Mouse (Mus musculus) 3134 (cell line): Measurements from ENCODE around the gene Ccdc177.
"Not testable (repeated sequence)": the region's sequence is repeated elsewhere in the genome, so short reads cannot be mapped to it uniquely, and the experiment has no call there.

Experiments used
- DNase-seq: peaks from one replicate; pipeline ENCODE4 v3.0.0-alpha.2; 2011; ENCODE audit warnings: low spot score; ENCODE audit not compliant: insufficient read length; ENCODE audit errors: extremely low read depth

Ccdc177 gene

GRCm38 (mm10) chr12:80760396-80760801 is at the start of gene Ccdc177:
Ccdc177 (minus strand) TSS chr12:80760687.
- DNase-seq: no peak

DNA sequence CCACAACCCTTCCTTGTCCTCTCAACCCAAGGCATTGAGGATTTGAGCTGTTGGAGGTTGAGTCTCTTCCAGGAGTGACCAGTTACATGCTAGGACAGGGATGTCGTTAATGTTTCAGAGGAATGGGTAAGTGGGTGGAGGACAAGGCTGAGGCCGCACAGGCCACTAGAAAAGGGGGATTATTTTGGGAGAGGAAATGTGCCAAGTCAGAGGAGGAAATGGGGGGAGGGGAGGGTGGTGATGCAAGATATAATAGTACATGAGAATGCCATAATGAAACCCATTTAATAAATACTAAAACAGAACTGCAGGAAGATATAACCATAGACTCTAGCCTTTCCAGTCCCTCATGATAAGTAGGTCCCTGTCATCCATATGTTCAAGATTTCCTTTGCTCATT is 49.5 kb upstream of the Ccdc177 start:
- DNase-seq: no peak

DNA sequence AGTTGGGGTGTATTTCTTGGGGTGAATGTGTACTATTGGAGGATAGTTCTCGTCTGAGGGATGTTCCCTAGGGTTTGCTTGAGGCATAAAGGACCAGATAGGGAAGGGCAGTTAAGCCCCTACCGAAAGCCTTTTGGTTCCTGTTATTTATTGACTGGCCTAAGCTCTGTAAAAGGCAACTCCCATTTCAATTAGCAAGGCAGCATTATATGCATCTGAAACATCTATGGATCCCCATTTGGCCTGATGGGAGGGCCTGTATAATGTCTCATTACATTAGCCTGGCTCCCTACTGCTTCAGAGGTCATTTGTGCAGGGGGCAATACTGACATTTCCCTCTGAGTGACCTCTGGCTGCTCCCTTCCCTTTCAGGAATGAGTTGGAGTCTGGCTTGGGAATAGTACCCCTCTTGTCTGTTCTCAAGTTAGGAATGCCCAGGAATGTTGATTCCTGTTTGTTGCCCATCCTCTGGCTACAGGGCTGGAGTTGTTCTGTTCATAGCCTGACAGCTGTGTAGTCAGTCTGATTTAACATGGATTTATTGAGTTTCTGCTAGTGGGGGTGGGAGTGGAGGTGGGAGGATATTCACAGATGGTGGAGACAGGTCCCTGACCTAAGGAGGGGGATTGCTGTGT is 47.1 kb upstream of the Ccdc177 start:
- no peak for DNase-seq

- DNase-seq: no peak
These were observed 44.5 kb upstream of the Ccdc177 start for GRCm38 (mm10) chr12:80804861-80805428.

- no peak for DNase-seq
These were observed 43.4 kb upstream of the Ccdc177 start for GRCm38 (mm10) chr12:80803924-80804323.

DNA sequence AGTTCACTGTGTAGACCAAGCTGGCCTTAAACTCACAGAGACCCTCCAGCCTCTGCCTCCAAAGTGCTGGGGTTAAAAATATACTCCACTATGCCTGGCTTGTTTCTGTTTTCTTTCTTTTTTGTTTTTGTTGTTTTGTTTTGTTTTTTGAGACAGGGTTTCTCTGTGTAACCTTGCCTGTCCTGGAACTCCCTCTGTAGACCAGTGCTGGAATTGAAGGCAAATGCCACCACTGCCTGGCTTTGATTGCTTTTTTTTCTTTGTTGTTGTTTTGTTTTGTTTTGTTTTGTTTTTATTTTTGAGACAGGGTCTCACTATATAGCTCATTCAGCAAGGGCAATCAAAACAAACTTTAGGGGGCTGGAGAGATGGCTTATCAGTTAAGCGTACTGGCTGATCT is 41.0 kb upstream of the Ccdc177 start:
- DNase-seq: no peak

DNA sequence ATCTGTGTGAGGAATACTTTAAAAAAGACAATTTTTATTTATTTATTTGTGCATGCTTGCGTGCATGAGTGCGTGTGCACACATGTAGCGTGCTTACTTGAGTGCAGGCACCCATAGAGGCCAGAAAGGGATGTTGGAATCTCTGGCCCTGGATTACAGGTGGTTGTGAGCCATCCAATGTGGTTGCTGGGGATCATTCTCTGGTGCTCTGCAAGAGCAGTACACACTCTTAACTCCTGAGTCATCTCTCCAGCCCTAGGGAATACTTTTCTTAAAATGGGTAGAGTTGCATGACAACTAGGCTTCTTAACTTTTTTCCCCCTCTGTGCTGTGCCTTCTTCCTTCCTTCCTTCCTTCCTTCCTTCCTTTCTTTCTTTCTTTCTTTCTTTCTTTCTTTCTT is 39.7 kb upstream of the Ccdc177 start:
- DNase-seq: peak; percentile 57

GRCm38 (mm10) chr12:80798271-80798670 is 37.8 kb upstream of the Ccdc177 start:
- no peak for DNase-seq

DNA sequence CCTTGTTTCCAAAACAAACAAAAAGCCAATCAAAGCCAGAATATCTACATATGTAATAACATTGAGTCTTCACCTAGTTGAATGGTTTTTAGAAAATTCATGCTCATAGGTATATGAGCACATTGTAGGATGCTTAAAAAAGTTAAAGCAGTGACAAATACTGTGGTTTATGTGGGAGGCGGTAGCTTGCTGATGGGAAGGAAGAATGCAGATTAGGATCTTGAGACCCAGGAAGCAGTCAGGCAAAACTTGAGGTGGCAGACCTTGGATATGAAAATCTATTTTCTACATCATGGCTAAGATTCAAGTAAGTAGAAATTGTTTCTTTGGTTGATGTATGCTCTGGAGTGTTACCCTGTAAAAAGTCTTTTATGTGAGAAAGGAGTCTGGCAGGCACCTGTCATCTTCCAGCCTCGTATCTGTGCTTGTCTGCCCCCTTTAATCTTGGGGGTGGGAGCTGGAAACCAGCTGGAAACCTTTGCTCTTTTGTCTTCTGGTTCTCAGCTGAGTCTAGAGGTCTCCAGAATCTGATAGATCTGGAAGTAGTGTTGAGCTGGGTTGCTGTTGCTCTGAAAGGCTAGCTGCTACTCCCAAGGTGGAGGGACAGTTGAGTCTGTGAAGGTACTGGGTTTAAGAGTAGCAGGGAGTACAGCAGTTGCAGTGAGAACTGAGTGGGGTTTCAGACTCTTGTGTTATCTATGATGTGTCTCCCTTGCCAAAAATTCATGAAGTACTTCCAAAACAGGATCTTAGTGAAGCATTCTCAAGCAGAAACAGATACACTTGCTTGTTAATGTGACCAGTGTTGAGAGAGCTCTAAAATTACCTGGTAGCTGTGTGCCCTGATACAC is 34.7 kb upstream of the Ccdc177 start:
- DNase-seq: no peak

DNA sequence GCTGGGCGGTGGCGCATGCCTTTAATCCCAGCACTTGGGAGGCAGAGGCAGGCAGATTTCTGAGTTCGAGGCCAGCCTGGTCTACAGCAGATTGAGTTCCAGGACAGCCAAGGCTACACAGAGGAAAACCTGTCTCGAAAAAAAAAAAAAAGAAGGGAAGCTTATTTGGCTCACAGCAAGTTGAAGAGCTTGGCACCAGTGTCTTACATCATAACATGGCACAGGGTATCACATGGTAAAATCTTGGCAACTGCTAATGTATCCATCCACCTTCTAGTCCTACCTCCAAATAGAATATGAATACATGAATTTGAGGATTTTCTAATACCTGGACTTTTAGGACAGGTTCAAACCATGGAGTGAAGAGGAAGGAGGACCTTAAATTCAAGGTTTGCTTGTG is 34.0 kb upstream of the Ccdc177 start:
- DNase-seq: no peak

DNA sequence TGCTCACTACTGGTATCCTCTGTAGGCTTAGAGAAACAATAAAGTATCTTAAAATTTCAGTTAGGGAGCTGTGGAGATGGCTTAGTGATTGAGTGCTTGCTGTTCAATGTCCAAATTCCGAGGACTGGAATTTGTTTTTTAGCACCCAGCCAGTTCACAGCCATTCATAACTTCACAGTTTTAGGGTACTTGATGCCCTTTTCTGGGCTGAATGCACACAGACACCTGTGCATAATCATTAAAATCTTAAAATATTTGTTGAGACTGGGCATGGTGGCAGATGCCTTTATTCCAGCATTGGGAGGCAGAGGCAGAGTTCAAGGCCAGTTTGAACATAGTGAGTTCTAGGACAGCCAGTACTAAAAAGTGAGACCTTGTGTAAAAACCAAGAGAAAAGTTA is 33.0 kb upstream of the Ccdc177 start:
- DNase-seq: no peak

- DNase-seq: no peak
These were observed 32.4 kb upstream of the Ccdc177 start for GRCm38 (mm10) chr12:80792867-80793266.

GRCm38 (mm10) chr12:80791571-80792444 is 31.3 kb upstream of the Ccdc177 start:
- DNase-seq: peak; percentile 44

DNA sequence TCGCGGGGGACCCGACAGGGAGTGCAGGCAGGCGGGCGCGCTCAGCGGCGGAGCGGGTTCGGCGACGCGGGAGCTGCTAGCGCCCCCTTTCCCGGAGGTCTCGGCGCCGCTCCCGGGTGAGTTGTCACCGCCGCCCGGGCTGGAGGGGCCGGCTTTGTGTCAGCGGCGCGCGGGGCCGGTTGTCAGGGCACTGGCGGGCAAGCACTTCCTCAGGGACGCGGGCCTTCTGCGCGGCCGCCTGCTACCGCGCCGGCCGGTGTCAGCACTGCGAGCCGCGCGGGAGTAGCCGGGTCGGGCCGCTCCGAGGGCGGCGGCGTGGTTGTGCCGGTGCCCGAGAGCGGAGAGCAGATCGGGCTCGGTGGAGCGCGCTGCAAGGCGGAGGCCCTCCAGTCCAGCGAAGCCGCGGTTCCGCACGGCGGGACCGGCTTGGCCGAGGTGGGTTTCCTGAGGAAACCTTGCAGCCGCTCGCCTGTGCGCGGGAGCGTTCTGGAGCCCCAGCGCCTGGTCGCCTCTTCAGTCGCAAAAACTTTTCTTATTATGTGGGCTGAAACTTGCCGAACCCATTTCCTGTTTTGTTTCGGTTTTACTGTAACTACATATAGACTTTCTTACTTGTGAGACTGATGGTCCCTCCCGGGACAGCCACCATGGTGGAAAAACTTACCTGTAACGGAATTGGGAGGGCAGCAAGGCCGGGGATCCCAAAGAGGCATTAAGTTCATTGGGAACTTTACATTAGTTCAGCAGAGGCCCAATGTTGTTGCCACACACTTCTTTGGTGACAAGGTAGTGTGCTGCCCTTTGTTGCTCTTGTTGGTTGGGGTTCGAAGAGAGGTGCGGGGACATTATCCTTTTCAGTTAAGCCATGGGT is 30.4 kb upstream of the Ccdc177 start:
- no peak for DNase-seq

DNA sequence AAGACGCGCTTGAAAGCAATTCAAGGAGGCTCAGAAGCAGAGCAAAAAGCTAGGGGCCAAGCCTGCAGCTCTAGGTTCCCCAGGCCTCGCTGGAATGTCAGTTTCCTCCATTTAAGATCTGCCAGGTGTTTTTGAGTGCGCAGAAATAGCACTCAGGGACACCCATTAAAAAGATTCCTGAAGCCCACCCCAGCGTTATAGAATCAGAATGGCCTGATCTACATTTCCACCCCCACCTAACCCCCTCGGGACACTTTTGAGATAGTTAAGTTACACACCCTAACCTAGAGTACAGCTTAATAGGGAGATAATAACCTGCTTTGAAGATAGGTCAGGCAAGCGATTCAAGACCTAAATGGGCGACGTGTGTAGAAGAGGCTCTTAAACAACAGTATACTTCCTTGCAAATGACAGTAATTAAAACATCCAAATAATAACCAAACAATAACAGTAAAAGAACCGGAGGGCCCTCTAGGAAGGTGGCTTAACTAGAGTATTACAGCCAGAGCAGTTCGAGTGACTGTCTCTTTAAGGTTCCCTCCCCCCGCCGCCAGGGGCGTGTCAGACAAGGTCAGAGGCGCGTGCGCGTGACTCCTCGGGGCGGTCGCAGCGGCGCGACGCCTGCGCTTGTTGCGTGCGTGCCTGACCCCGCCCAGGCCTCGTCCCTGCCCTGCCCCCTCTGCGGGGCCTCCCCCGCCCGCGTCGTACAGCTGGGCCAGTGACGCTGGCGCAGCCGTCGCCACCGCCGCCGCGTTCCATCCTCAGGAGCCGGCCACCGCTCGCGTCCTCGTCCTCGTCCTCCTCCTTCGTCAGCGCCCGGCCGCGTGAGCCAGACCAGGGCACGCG is 29.6 kb upstream of the Ccdc177 start, which contains the start of gene Susd6:
Gene Susd6, plus strand, starts transcription at position 662 of the 846 bp plus-strand sequence.
- DNase-seq: peak; percentile 97

DNA sequence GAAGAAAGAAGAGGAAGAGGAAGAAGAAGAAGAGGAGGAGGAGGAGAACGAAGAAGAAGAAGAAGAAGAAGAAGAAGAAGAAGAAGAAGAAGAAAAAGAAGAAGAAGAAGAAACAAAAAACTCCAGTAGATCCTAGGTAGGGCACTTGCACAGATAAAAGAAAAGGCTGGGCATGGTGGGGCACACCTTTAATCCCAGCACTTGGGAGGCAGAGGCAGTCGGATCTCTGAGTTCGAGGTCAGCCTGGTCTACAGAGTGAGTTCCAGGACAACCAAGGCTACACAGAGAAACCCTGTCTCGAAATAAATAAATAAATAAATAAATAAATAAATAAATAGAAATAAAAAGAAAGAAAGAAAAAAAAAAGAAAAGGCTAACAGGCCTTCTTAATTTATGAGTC is 28.8 kb upstream of the Ccdc177 start:
- not testable (repeated sequence) for DNase-seq

GRCm38 (mm10) chr12:80788188-80788587 is 27.7 kb upstream of the Ccdc177 start:
- no peak for DNase-seq

GRCm38 (mm10) chr12:80787604-80788003 is 27.1 kb upstream of the Ccdc177 start:
- DNase-seq: no peak

- DNase-seq: no peak
These were observed 26.1 kb upstream of the Ccdc177 start for GRCm38 (mm10) chr12:80786591-80786990.
